Mouse (Mus musculus): ENCODE data around the gene Dnajb7.

Dnajb7 gene

DNA sequence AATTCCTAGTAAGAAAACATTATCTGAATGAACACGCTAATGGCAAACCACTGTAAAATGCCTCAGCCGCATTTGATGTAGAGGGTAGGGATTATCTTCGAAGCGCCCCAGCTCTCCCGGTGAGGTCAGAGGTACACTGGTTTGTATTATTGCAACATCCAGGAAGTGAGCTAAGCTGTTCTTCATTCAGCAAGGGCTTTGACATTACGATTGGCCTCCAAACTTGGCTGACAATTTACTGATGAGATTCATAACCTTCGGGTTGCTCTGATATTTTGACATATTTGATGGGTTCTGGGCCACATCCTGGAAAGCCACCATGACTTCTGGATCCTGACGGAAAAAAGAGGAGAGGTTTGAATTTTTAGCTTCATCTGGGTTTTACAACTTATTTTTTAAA, 42.9 kb downstream of the Dnajb7 start:
- DNase-seq (ENCODE audit: low read depth, low spot score): no peak

DNA sequence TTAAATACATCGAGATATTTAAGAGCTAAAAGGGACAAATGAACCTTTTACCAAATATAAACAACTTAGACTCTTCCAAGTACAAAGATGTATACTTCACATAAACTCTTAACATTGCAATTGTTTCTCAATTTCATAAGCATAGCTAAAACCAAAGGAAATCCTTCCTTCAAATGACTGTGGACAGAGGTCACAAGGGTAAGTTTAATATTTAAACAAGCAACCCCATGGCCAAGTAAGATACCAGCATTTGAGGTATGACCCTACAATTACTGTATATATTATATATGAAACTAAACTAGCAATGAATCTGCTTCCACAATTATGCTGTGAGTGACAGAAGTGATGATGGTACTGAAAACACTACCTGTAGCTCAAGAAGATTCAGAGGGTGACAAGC, 43.8 kb downstream of the Dnajb7 start:
- DNase-seq (ENCODE audit: low read depth, low spot score): no peak

DNA sequence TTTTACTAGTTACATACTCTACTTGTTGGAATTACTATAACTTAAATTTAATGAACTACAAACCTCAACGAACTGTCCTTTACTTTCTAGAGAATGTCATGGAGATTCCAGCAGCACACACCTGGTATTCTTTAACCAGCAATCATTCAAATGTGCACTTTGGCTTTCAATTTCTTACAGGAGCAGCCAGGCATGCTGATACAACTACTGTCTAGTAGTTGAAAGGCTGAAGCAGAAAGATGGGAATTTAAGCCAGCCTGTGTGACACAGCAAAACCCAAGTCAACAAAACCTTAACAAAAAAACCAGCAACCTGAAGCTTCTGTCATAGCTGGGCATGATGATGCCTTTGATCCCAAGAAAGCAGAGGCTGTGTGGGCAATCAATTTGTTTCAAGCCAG, 45.6 kb downstream of the Dnajb7 start:
- no peak for DNase-seq (ENCODE audit: low read depth, low spot score)

DNA sequence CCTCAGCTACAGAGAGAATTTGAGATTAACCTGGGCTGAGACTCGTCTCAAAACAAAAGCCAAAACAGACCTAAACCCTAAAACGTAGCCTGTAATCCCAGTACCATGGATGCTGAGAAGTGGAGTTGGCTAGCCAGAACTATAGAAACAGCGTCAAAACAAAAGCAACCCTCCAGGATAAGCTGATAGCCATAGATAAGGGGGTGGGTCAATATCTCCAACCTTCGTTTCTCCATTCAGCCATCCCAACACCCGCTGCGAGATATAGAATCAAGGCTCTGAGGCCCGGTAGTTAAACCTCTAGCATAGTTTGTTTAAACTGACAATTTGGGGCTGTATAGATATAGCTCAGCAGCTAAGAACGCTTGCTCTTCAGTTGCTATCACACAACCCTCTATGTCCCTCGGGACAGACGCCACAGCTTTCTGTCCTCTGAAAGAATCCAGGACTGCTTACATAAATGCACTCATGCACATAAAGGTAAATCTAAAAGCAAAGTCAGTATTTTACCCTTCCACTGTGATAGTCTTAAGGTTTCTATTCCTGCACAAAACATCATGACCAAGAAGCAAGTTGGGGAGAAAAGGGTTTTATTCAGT, 46.6 kb downstream of the Dnajb7 start:
- no peak for DNase-seq (ENCODE audit: low read depth, low spot score)

DNA sequence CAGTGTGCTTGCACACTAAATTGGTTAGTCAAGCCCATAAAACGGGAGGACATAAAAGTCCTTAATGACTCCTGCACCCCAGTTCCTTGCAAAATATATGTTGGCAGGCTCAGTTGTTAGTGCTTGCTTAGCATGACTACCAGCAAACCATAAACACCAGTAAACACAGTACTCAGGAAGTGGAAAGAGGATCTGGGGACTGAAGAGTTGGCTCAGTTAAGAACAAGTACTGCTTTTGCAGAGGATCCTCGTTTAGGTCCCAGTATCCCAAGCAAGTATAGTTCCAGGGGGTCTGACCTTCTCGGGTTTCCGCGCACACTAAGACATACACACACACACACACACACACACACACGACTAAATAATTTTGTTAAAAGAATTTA, 47.1 kb downstream of the Dnajb7 start:
- DNase-seq (ENCODE audit: low read depth, low spot score): no peak

DNA sequence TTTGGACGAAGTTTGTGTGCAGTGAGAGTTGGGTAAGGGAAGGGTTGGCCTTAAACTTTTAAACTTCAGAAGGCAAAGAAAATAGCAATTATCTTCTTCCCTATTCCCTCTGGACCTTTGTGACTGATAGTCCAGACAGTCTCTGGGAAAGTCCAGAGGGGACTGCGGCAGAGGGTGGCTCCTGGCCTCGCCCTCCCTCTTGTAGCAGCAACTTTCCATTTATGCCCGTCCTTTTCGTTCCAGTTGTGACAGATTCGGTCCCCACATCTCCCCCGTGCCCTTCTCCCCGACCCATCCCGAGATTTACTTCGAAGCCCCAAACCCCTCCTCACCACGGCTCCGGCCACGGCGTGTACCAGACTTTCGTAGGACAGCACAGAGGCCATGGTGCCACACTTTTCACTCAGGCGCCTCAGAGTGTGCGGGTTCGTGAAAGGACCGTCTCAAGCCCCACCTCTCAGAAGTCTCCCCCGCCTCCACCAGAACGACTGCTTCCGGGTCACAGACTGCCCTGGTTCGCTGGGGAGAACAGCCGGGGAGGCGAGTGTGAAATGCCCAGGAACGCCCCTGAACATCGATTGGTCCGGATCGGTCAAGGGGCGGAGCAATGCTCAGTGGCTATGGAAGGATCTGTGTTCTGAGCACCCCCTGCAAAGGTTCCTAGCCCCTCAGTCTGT, 47.6 kb downstream of the Dnajb7 start, which contains the start of gene Slc25a17:
Slc25a17 (minus strand) TSS at position 468 of the 677 bp plus-strand sequence.
- peak; percentile 98 for DNase-seq (ENCODE audit: low read depth, low spot score)

DNA sequence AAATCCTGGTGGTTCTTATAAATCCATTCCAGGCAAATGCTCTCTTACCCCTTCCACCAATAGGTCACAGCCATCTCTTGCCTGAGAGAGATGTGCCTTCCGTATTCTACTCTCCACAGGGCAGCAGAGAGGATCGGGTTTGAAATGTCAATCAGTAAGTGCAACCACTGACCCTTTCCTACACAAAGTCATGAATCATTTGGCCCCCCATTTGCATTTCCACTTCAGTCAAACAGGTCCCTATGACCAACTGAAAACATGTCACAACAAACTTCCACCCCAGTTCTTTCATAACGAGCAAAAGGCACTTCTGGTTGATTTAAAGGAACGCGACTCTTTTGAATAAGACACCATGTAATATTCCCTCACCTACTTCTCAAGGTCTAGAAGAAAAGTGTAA, 48.7 kb downstream of the Dnajb7 start:
- DNase-seq (ENCODE audit: low read depth, low spot score): no peak

DNA sequence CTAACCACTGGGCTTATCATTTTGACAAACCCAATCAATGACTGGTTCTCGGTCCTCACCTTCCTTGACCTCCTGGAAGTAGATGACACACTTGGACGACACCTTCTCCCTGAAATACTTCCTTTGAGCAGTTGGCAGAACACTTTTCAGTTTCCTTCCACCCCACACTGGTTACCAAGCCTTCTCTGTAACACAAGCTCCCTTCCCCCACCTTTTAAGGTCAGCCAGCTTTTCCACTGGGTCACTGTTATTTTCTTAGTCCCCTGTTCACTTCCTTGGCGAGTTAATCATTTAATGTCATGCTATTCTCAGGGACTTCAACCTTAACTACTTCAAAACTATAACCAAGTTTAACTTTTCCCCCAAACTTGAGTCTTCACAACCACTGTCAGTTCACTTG, 49.2 kb downstream of the Dnajb7 start:
- no peak for DNase-seq (ENCODE audit: low read depth, low spot score)

DNA sequence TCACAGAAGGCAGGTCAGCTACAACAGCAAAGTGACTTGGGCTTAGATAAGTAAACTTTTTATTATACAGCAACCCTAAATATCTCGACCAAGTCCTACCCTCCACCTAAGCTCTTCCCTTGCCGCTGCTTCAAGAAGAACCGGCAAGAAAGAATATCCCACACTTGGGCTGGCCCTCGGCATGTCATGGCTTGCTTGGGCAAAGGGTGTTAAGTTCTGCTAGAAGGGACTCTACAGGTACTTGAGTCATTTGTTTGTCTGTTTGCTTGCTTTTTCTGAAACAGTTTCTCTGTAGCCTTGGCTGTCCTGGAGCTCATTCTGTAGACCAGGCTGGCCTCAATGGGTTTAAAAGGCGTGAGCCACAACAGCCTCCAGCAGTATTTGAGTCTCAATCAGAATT, 51.2 kb downstream of the Dnajb7 start:
- no peak for DNase-seq (ENCODE audit: low read depth, low spot score)
